Mouse (Mus musculus) heart, embryonic 14.5 days (tissue): Measurements from ENCODE around the gene Ncaph2. TPM values are rescaled to one million over a fixed set of nuclear protein-coding genes. Genes with fewer than 3 reads are reported as not detected.

Experiments used
- ATAC-seq: fragments of 200-750 bp; cut with Nextera tagmentation; 2 replicates; pipeline ENCODE4 v1.8.0; 2017; ENCODE audit warnings: low read depth, moderate TSS enrichment; ENCODE audit not compliant: insufficient number of reproducible peaks, insufficient read depth, low FRiP score
- H3K27ac ChIP-seq, 2 experiments: fragments of 200-500 bp in 1 of 2; fragments of 300-500 bp in 1 of 2; sonication (generic) in 1 of 2; replicated peaks in 1 of 2; 2 replicates each; pipeline ENCODE4 v1.5.1; 2012 to 2014; ENCODE audit warnings: low read depth in 2 of 2, low read length in 2 of 2, control low read depth in 1 of 2, mild to moderate bottlenecking in 1 of 2, mixed read lengths in 1 of 2; ENCODE audit not compliant: control insufficient read depth in 1 of 2, insufficient read depth in 1 of 2
- H3K27me3 ChIP-seq: fragments of 300-500 bp; sonication (generic); 2 replicates; pipeline ENCODE4 v1.6.1; 2014; ENCODE audit warnings: mild to moderate bottlenecking, low read length, control low read depth; ENCODE audit not compliant: control insufficient read depth, insufficient read depth
- H3K36me3 ChIP-seq: fragments of 300-500 bp; sonication (generic); 2 replicates; pipeline ENCODE4 v1.6.1; 2014; ENCODE audit warnings: mild to moderate bottlenecking, control low read depth, low read length, mixed read lengths; ENCODE audit not compliant: control insufficient read depth, insufficient read depth
- H3K4me1 ChIP-seq, 2 experiments: fragments of 200-500 bp in 1 of 2; fragments of 300-500 bp in 1 of 2; sonication (generic) in 1 of 2; 2 replicates each; pipeline ENCODE4 v1.6.1; 2012 to 2014; ENCODE audit warnings: low read length in 2 of 2, control low read depth in 1 of 2, mixed read lengths in 1 of 2; ENCODE audit not compliant: control insufficient read depth in 2 of 2, insufficient read depth in 2 of 2
- H3K4me2 ChIP-seq: fragments of 300-500 bp; sonication (generic); 2 replicates; pipeline ENCODE4 v1.6.1; 2014; ENCODE audit warnings: mild to moderate bottlenecking, low read length
- H3K4me3 ChIP-seq, 2 experiments: fragments of 200-500 bp in 1 of 2; fragments of 300-500 bp in 1 of 2; sonication (generic) in 1 of 2; 2 replicates each; pipeline ENCODE4 v1.5.1; 2012 to 2014; ENCODE audit warnings: low read length in 2 of 2, mild to moderate bottlenecking in 2 of 2, control low read depth in 1 of 2, low read depth in 1 of 2, moderate library complexity in 1 of 2; ENCODE audit not compliant: control insufficient read depth in 1 of 2, insufficient read depth in 1 of 2
- H3K9ac ChIP-seq: fragments of 300-500 bp; sonication (generic); 2 replicates; pipeline ENCODE4 v1.6.1; 2014; ENCODE audit warnings: mild to moderate bottlenecking, low read length
- H3K9me3 ChIP-seq: fragments of 300-500 bp; sonication (generic); 2 replicates; pipeline ENCODE4 v1.6.1; 2016; ENCODE audit warnings: low read length, control low read depth; ENCODE audit not compliant: control insufficient read depth
- WGBS: fragments of 180-500 bp; shearing (Covaris S2); extraction: QIAGEN DNeasy Blood & Tissue Kit; methylation state at CpG from one replicate; pipeline ENCODE4 v1.1.7; 2014; 5-methylcytosine and 5-hydroxymethylcytosine counted together
- polyA plus RNA-seq: library from polyadenylated mRNA; unstranded; fragments of >200 nt; fragmentation: Nextera tagmentation; extraction: Ambion mirVana; gene quantifications from 2 replicates; pipeline ENCODE4 v1.2.1, GENCODE M21; 2014

The Ncaph2 gene
- polyA plus RNA-seq, 1 experiment from 2014 or later, result 97.6 TPM

- Histone ChIP-seq H3K27ac (no peak overlapping the region), H3K4me2 (no peak overlapping the region), H3K9ac (no peak overlapping the region), H3K27me3 (peaks cover 10% of the 10 kb centered on the region), H3K36me3 (no peaks in the 10 kb centered on the region), H3K9me3 (no peaks in the 10 kb centered on the region), H3K4me3 (no peak overlapping the region), H3K4me1 (no peaks in the 10 kb centered on the region)
- ATAC-seq, result no peak
- 33% methylated on average over 12 of the region's 12 CpGs for WGBS
Measured at GRCm38 (mm10) chr15:89387127-89387526, 31.6 kb downstream of the Ncaph2 start.

- no peak overlapping the region for H3K4me2 ChIP-seq
- ATAC-seq, result no peak
- H3K4me3 ChIP-seq, result no peak overlapping the region
- H3K27ac ChIP-seq, result no peak overlapping the region
- H3K36me3 ChIP-seq, result no peaks in the 10 kb centered on the region
- no peaks in the 10 kb centered on the region for H3K4me1 ChIP-seq
- no peak overlapping the region for H3K9ac ChIP-seq
- H3K9me3 ChIP-seq, result no peaks in the 10 kb centered on the region
- 86% methylated on average over 10 of the region's 10 CpGs for WGBS
- H3K27me3 ChIP-seq, result peaks cover 4% of the 10 kb centered on the region
Measured at GRCm38 (mm10) chr15:89390081-89390480, 34.6 kb downstream of the Ncaph2 start.

- Histone ChIP-seq H3K4me3 (no peak overlapping the region), H3K4me1 (no peaks in the 10 kb centered on the region), H3K36me3 (no peaks in the 10 kb centered on the region), H3K27ac (no peak overlapping the region), H3K27me3 (no peaks in the 10 kb centered on the region), H3K4me2 (no peak overlapping the region), H3K9me3 (no peaks in the 10 kb centered on the region), H3K9ac (no peak overlapping the region)
- WGBS, result 84% methylated on average over 4 of the region's 4 CpGs
- ATAC-seq, result no peak
Measured at GRCm38 (mm10) chr15:89396883-89397282, 41.4 kb downstream of the Ncaph2 start.

- Histone ChIP-seq H3K4me2 (no peak overlapping the region), H3K36me3 (no peaks in the 10 kb centered on the region), H3K4me3 (no peak overlapping the region), H3K4me1 (no peaks in the 10 kb centered on the region), H3K27ac (no peak overlapping the region), H3K9ac (no peak overlapping the region), H3K27me3 (no peaks in the 10 kb centered on the region), H3K9me3 (no peaks in the 10 kb centered on the region)
- WGBS, result 85% methylated on average over 2 of the region's 2 CpGs
- no peak for ATAC-seq
Measured at GRCm38 (mm10) chr15:89398146-89398545, 42.6 kb downstream of the Ncaph2 start.

GRCm38 (mm10) chr15:89399716-89400115 lies 44.2 kb downstream of the Ncaph2 start:
- ATAC-seq, result no peak
- Histone ChIP-seq H3K27ac (no peak overlapping the region), H3K4me1 (no peaks in the 10 kb centered on the region), H3K36me3 (no peaks in the 10 kb centered on the region), H3K4me3 (no peak overlapping the region), H3K4me2 (no peak overlapping the region), H3K9me3 (no peaks in the 10 kb centered on the region), H3K9ac (no peak overlapping the region), H3K27me3 (no peaks in the 10 kb centered on the region)
- WGBS, result 40% methylated on average over 1 of the region's 1 CpGs

GRCm38 (mm10) chr15:89402471-89402870 lies 47.0 kb downstream of the Ncaph2 start:
- no peak overlapping the region for H3K9ac ChIP-seq
- no peaks in the 10 kb centered on the region for H3K36me3 ChIP-seq
- no peak overlapping the region for H3K4me2 ChIP-seq
- ATAC-seq, result no peak
- peaks cover 5% of the 10 kb centered on the region; the same call in 1 of the 2 replicates for H3K9me3 ChIP-seq
- no peaks in the 10 kb centered on the region for H3K27me3 ChIP-seq
- H3K4me3 ChIP-seq, result no peak overlapping the region
- H3K4me1 ChIP-seq, result no peaks in the 10 kb centered on the region
- H3K27ac ChIP-seq, result no peak overlapping the region
- WGBS, result 73% methylated on average over 1 of the region's 1 CpGs

GRCm38 (mm10) chr15:89404831-89405623 lies 49.5 kb downstream of the Ncaph2 start:
- ATAC-seq, result no peak
- H3K36me3 ChIP-seq, result no peaks in the 10 kb centered on the region
- H3K9ac ChIP-seq, result no peak overlapping the region
- 70% methylated on average over 10 of the region's 10 CpGs for WGBS
- H3K4me1 ChIP-seq, result no peaks in the 10 kb centered on the region
- H3K27ac ChIP-seq, result no peak overlapping the region
- no peaks in the 10 kb centered on the region for H3K27me3 ChIP-seq
- peaks cover 10% of the 10 kb centered on the region; the same call in 1 of the 2 replicates for H3K9me3 ChIP-seq
- H3K4me2 ChIP-seq, result no peak overlapping the region
- no peak overlapping the region for H3K4me3 ChIP-seq

GRCm38 (mm10) chr15:89406691-89407090 lies 51.2 kb downstream of the Ncaph2 start:
- Histone ChIP-seq H3K9me3 (peaks cover 10% of the 10 kb centered on the region; the same call in 1 of the 2 replicates), H3K4me1 (no peaks in the 10 kb centered on the region), H3K4me2 (no peak overlapping the region), H3K27ac (no peak overlapping the region), H3K4me3 (no peak overlapping the region), H3K36me3 (no peaks in the 10 kb centered on the region), H3K9ac (no peak overlapping the region), H3K27me3 (no peaks in the 10 kb centered on the region)
- ATAC-seq, result no peak
